Mouse (Mus musculus) CH12.LX (cell line): Measurements from ENCODE around the gene Ccdc151. TPM values are rescaled to one million over a fixed set of nuclear protein-coding genes. Genes with fewer than 3 reads are reported as not detected.

ENCODE experiments used
- DNase-seq: peaks from one replicate; pipeline ENCODE4 v3.0.0-alpha.2; 2013; ENCODE audit errors: extremely low read depth
- H3K27ac ChIP-seq: 2 replicates; pipeline ENCODE4 v1.5.1; 2012; ENCODE audit warnings: low read depth, mild to moderate bottlenecking, control low read depth, moderate library complexity; ENCODE audit not compliant: insufficient read depth
- H3K27me3 ChIP-seq: replicated peaks from 2 replicates; pipeline ENCODE3; 2012; ENCODE audit warnings: inconsistent platforms
- H3K36me3 ChIP-seq, 2 experiments: replicated peaks in 1 of 2; 2 replicates each; pipeline versions ENCODE3 to v1.6.1; 2012; ENCODE audit warnings: inconsistent platforms in 1 of 2, low read length in 1 of 2, mild to moderate bottlenecking in 1 of 2, mixed read lengths in 1 of 2, moderate library complexity in 1 of 2; ENCODE audit not compliant: control insufficient read depth in 1 of 2, insufficient read depth in 1 of 2
- H3K4me1 ChIP-seq, 2 experiments: 2 replicates each; pipeline ENCODE4 v1.6.1; 2012; ENCODE audit warnings: inconsistent platforms in 1 of 2, moderate library complexity in 1 of 2; ENCODE audit not compliant: insufficient read depth in 2 of 2, control insufficient read depth in 1 of 2
- H3K4me2 ChIP-seq: 2 replicates; pipeline ENCODE4 v1.6.1; 2012; ENCODE audit warnings: low read depth, mild to moderate bottlenecking, control low read depth; ENCODE audit not compliant: poor library complexity, insufficient read depth, severe bottlenecking
- H3K4me3 ChIP-seq, 3 experiments: fragments of 150-350 bp in 1 of 3; sonication (generic) in 1 of 3; replicated peaks in 1 of 3; 2 replicates each; pipeline versions ENCODE3 to v1.5.1; 2011 to 2012; ENCODE audit warnings: low read depth in 2 of 3, low read length in 2 of 3, mild to moderate bottlenecking in 2 of 3, moderate library complexity in 2 of 3, control low read depth in 1 of 3, improper control_type of control experiment in 1 of 3, inconsistent platforms in 1 of 3, mixed read lengths in 1 of 3; ENCODE audit not compliant: poor library complexity in 1 of 3
- H3K79me2 ChIP-seq: replicated peaks from 2 replicates; pipeline ENCODE4 v1.6.1; 2012; ENCODE audit warnings: mild to moderate bottlenecking, moderate library complexity; ENCODE audit not compliant: control insufficient read depth, poor library complexity, insufficient read depth, severe bottlenecking; ENCODE audit errors: extremely low read depth
- H3K9ac ChIP-seq: 2 replicates; pipeline ENCODE4 v1.6.1; 2012; ENCODE audit warnings: low read depth, mild to moderate bottlenecking, control low read depth, moderate library complexity; ENCODE audit not compliant: insufficient read depth
- H3K9me3 ChIP-seq: replicated peaks from 2 replicates; pipeline ENCODE3; 2012; ENCODE audit warnings: low read length, inconsistent platforms, mixed read lengths
- CHD2 ChIP-seq: IDR thresholded peaks from 2 replicates; pipeline ENCODE4 v1.6.1; 2011; ENCODE audit warnings: low read length, improper control_type of control experiment
- CTCF ChIP-seq, 2 experiments: IDR thresholded peaks in 1 of 2; conservative IDR thresholded peaks in 1 of 2; 2 replicates each; pipeline ENCODE4 v1.5.1; 2011 to 2012; ENCODE audit warnings: low read depth in 2 of 2, low read length in 2 of 2, improper control_type of control experiment in 1 of 2, inconsistent platforms in 1 of 2, mild to moderate bottlenecking in 1 of 2, moderate library complexity in 1 of 2
- ELF1 ChIP-seq: IDR thresholded peaks from 2 replicates; pipeline ENCODE4 v1.6.1; 2014; ENCODE audit warnings: low read depth, mild to moderate bottlenecking, inconsistent platforms, low read length, improper control_type of control experiment
- ETS1 ChIP-seq: conservative IDR thresholded peaks from 2 replicates; pipeline ENCODE4 v1.6.1; 2012; ENCODE audit warnings: low read depth, mild to moderate bottlenecking, inconsistent platforms, low read length, improper control_type of control experiment, moderate library complexity
- HCFC1 ChIP-seq: IDR thresholded peaks from 2 replicates; pipeline ENCODE4 v1.6.1; 2012; ENCODE audit warnings: low read depth, mild to moderate bottlenecking, inconsistent platforms, low read length, improper control_type of control experiment
- JUN ChIP-seq: IDR thresholded peaks from 2 replicates; pipeline ENCODE4 v1.6.1; 2011; ENCODE audit warnings: low read depth, mild to moderate bottlenecking, low read length, improper control_type of control experiment, moderate library complexity; ENCODE audit not compliant: insufficient read depth
- JUND ChIP-seq: conservative IDR thresholded peaks from 2 replicates; pipeline ENCODE4 v1.6.1; 2011; ENCODE audit warnings: low read depth, low read length, improper control_type of control experiment
- MAX ChIP-seq: IDR thresholded peaks from 2 replicates; pipeline ENCODE4 v1.6.1; 2011; ENCODE audit warnings: low read length, improper control_type of control experiment
- MEF2A ChIP-seq: IDR thresholded peaks from 2 replicates; pipeline ENCODE4 v1.6.1; 2014; ENCODE audit warnings: low read depth, mild to moderate bottlenecking, inconsistent platforms, low read length, improper control_type of control experiment, borderline replicate concordance
- MXI1 ChIP-seq: IDR thresholded peaks from 2 replicates; pipeline ENCODE4 v1.6.1; 2011; ENCODE audit warnings: mild to moderate bottlenecking, low read depth, low read length, improper control_type of control experiment
- MYC ChIP-seq: IDR thresholded peaks from 2 replicates; pipeline ENCODE4 v1.6.1; 2011; ENCODE audit warnings: low read depth, mild to moderate bottlenecking, improper control_type of control experiment, low read length
- NELFE ChIP-seq: IDR thresholded peaks from 2 replicates; pipeline ENCODE4 v1.6.1; 2011; ENCODE audit warnings: low read depth, low read length, improper control_type of control experiment
- NRF1 ChIP-seq: IDR thresholded peaks from 2 replicates; pipeline ENCODE4 v1.6.1; 2014; ENCODE audit warnings: low read depth, mild to moderate bottlenecking, inconsistent platforms, low read length, improper control_type of control experiment, moderate library complexity
- PAX5 ChIP-seq: IDR thresholded peaks from 2 replicates; pipeline ENCODE4 v1.6.1; 2012; ENCODE audit warnings: low read length, inconsistent platforms, mixed read lengths
- POLR2A ChIP-seq: IDR thresholded peaks from 2 replicates; pipeline ENCODE4 v1.6.1; 2011; ENCODE audit warnings: low read depth, mild to moderate bottlenecking, improper control_type of control experiment, low read length
- RAD21 ChIP-seq: IDR thresholded peaks from 2 replicates; pipeline ENCODE4 v1.6.1; 2011; ENCODE audit warnings: low read depth, mild to moderate bottlenecking, low read length, improper control_type of control experiment, moderate library complexity
- RCOR1 ChIP-seq: conservative IDR thresholded peaks from 2 replicates; pipeline ENCODE4 v1.6.1; 2012; ENCODE audit warnings: low read depth, mild to moderate bottlenecking, inconsistent platforms, low read length, improper control_type of control experiment
- SIN3A ChIP-seq: IDR thresholded peaks from 2 replicates; pipeline ENCODE4 v1.6.1; 2012; ENCODE audit warnings: low read length, improper control_type of control experiment, inconsistent platforms
- SMC3 ChIP-seq: IDR thresholded peaks from 2 replicates; pipeline ENCODE4 v1.6.1; 2011; ENCODE audit warnings: low read depth, low read length, improper control_type of control experiment
- TBP ChIP-seq: conservative IDR thresholded peaks from 2 replicates; pipeline ENCODE4 v1.6.1; 2011; ENCODE audit warnings: low read depth, low read length, improper control_type of control experiment
- TCF12 ChIP-seq: IDR thresholded peaks from 2 replicates; pipeline ENCODE4 v1.6.1; 2014; ENCODE audit warnings: low read depth, mild to moderate bottlenecking, inconsistent platforms, low read length, improper control_type of control experiment
- USF1 ChIP-seq: IDR thresholded peaks from 2 replicates; pipeline ENCODE4 v1.6.1; 2014; ENCODE audit warnings: low read depth, mild to moderate bottlenecking, inconsistent platforms, low read length, improper control_type of control experiment
- USF2 ChIP-seq: conservative IDR thresholded peaks from 2 replicates; pipeline ENCODE4 v1.6.1; 2011; ENCODE audit warnings: low read depth, low read length, improper control_type of control experiment
- ZC3H11A ChIP-seq: IDR thresholded peaks from 2 replicates; pipeline ENCODE4 v1.6.1; 2012; ENCODE audit warnings: low read depth, mild to moderate bottlenecking, inconsistent platforms, low read length, improper control_type of control experiment
- ZKSCAN1 ChIP-seq: IDR thresholded peaks from 2 replicates; pipeline ENCODE4 v1.6.1; 2012; ENCODE audit warnings: low read depth, inconsistent platforms, low read length, improper control_type of control experiment, borderline replicate concordance
- ZNF384 ChIP-seq: IDR thresholded peaks from 2 replicates; pipeline ENCODE4 v1.6.1; 2012; ENCODE audit warnings: low read depth, low read length, improper control_type of control experiment, inconsistent platforms
- dilution Hi-C: fragments of 300-500 bp; cut with MboI; formaldehyde crosslinking; loops from 2 replicates; pipeline ENCODE4 v1.14.3; 2020; ENCODE audit warnings: low sequenced_read_pairs; ENCODE audit not compliant: extremely low pct_unique_long_range_greater_than_20kb, extremely low pct_ligation_motif_present
- in situ Hi-C: fragments of 300-500 bp; cut with MboI; formaldehyde crosslinking; loops from 3 replicates; pipeline ENCODE4 v1.14.3; 2019; ENCODE audit warnings: low sequenced_read_pairs, low pct_ligation_motif_present, low pct_unique_long_range_greater_than_20kb, mixed read lengths
- polyA plus RNA-seq: library from polyadenylated mRNA; unstranded; fragments of >175 nt; gene quantifications from 2 replicates; pipeline ENCODE4 v1.2.1, GENCODE M21; 2012; ENCODE audit warnings: low read depth; ENCODE audit not compliant: insufficient read length
- total RNA-seq, 2 experiments: library from RNA; depleted of rRNA; stranded (reverse); fragments of 300-350 nt in 1 of 2; fragments of >200 nt in 1 of 2; gene quantifications; 2 replicates each; pipeline ENCODE4 v1.2.3; 2012 to 2014

Ccdc151 gene
- total and polyA plus RNA-seq, 3 experiments, result 0.13 to 0.25 (median 0.16) TPM

GRCm38 (mm10) chr9:22037826-22038225, 35.4 kb upstream of the Ccdc151 start:
- Histone ChIP-seq H3K9ac (no peak overlapping the region), H3K9me3 (peaks cover 3% of the 10 kb centered on the region), H3K4me1 (peaks cover 0 to 8% of the 10 kb centered on the region in 2 experiments; a peak in 1 of 4 replicates), H3K36me3 (no peaks in the 10 kb centered on the region), H3K27ac (no peak overlapping the region), H3K4me3 (no peak overlapping the region), H3K4me2 (no peak overlapping the region), H3K27me3 (peaks cover 1% of the 10 kb centered on the region), H3K79me2 (no peaks in the 10 kb centered on the region)
- dilution Hi-C loops, result no loop called here
- in situ Hi-C loops, result no loop called here
- DNase-seq, result no peak
- TF ChIP-seq ZKSCAN1, result no peak
- TF ChIP-seq PAX5, result no peak
- no peak for TF ChIP-seq TCF12
- no peak for TF ChIP-seq HCFC1
- TF ChIP-seq ZC3H11A, result no peak
- no peak for TF ChIP-seq SIN3A
- TF ChIP-seq RAD21, result no peak
- TF ChIP-seq USF1, result no peak
- no peak for TF ChIP-seq MYC
- no peak for TF ChIP-seq POLR2A
- TF ChIP-seq MAX, result no peak
- no peak for TF ChIP-seq NRF1
- TF ChIP-seq ETS1, result no peak
- no peak for TF ChIP-seq MXI1
- TF ChIP-seq JUN, result no peak
- TF ChIP-seq USF2, result no peak
- TF ChIP-seq ZNF384, result no peak
- no peak for TF ChIP-seq CHD2

- Histone ChIP-seq H3K27ac (no peak overlapping the region), H3K36me3 (no peaks in the 10 kb centered on the region), H3K4me2 (no peak overlapping the region), H3K9ac (no peak overlapping the region), H3K4me1 (peaks cover 0 to 8% of the 10 kb centered on the region in 2 experiments; a peak in 1 of 4 replicates), H3K27me3 (peaks cover 1% of the 10 kb centered on the region), H3K9me3 (peaks cover 2% of the 10 kb centered on the region), H3K4me3 (no peak overlapping the region), H3K79me2 (no peaks in the 10 kb centered on the region)
- no peak for DNase-seq
- in situ Hi-C loops, result no loop called here
- TF ChIP-seq JUN (no peak), MEF2A (no peak), TBP (no peak), USF2 (no peak), NRF1 (no peak), JUND (no peak), RCOR1 (no peak), SMC3 (no peak), CHD2 (no peak), MAX (no peak), ELF1 (no peak), ZC3H11A (no peak), CTCF (conservative IDR thresholded peaks at IDR 0.05 in 1 of 2, IDR thresholded peaks at IDR 0.05 in 1 of 2; ENCODE audit: low read depth in 2 of 2, low read length in 2 of 2) (no peak), MXI1 (no peak), NELFE (no peak)
- dilution Hi-C loops, result no loop called here
Measured at GRCm38 (mm10) chr9:22035300-22036044, 33.0 kb upstream of the Ccdc151 start.
